Mouse (Mus musculus): ENCODE data around the gene Fgfr2.

- no peak for TF ChIP-seq CTCF (conservative IDR thresholded peaks at IDR 0.05; ENCODE audit: low read length)
- no peak for TF ChIP-seq NANOG (IDR thresholded peaks at IDR 0.05; ENCODE audit: borderline replicate concordance, low read length)
These were observed 319.8 kb downstream of the Fgfr2 start for GRCm38 (mm10) chr7:132803336-132803735.

Measured in E14TG2a.4 (cell line).